Mouse (Mus musculus) stomach, embryonic 14.5 days (tissue): ENCODE results near the gene Gm11037. TPM values are rescaled to one million over a fixed set of nuclear protein-coding genes. Genes with fewer than 3 reads are reported as not detected.

Experiments used
- ATAC-seq: fragments of 200-750 bp; cut with Nextera tagmentation; 2 replicates; pipeline ENCODE4 v1.8.0; 2017; ENCODE audit warnings: low read depth, moderate TSS enrichment; ENCODE audit not compliant: insufficient number of reproducible peaks, insufficient read depth, low FRiP score
- H3K27ac ChIP-seq: fragments of 300-500 bp; sonication (generic); 2 replicates; pipeline ENCODE4 v1.5.1; 2014; ENCODE audit warnings: mild to moderate bottlenecking, low read length, moderate library complexity, mixed read lengths
- H3K27me3 ChIP-seq: fragments of 300-500 bp; sonication (generic); 2 replicates; pipeline ENCODE4 v1.6.1; 2014; ENCODE audit warnings: low read length, control low read depth, mixed read lengths; ENCODE audit not compliant: control insufficient read depth, insufficient read depth
- H3K36me3 ChIP-seq: fragments of 300-500 bp; sonication (generic); 2 replicates; pipeline ENCODE4 v1.6.1; 2014; ENCODE audit warnings: mild to moderate bottlenecking, control low read depth, low read length, moderate library complexity, mixed read lengths; ENCODE audit not compliant: control insufficient read depth, insufficient read depth
- H3K4me1 ChIP-seq: fragments of 300-500 bp; sonication (generic); 2 replicates; pipeline ENCODE4 v1.6.1; 2014; ENCODE audit warnings: low read length, control low read depth, mixed read lengths; ENCODE audit not compliant: control insufficient read depth, insufficient read depth
- H3K4me2 ChIP-seq: fragments of 300-500 bp; sonication (generic); replicated peaks from 2 replicates; pipeline ENCODE4 v1.6.1; 2014; ENCODE audit warnings: low read depth, low read length, control low read depth
- H3K4me3 ChIP-seq: fragments of 300-500 bp; sonication (generic); 2 replicates; pipeline ENCODE4 v1.5.1; 2014; ENCODE audit warnings: low read depth, low read length, control low read depth
- H3K9ac ChIP-seq: fragments of 300-500 bp; sonication (generic); replicated peaks from 2 replicates; pipeline ENCODE4 v1.6.1; 2014; ENCODE audit warnings: low read depth, mild to moderate bottlenecking, control low read depth, low read length, moderate library complexity, mixed read lengths
- H3K9me3 ChIP-seq: fragments of 300-500 bp; sonication (generic); 2 replicates; pipeline ENCODE4 v1.6.1; 2016; ENCODE audit warnings: low read depth, low read length, control low read depth; ENCODE audit not compliant: control insufficient read depth
- WGBS: fragments of 180-500 bp; shearing (Covaris S2); extraction: QIAGEN DNeasy Blood & Tissue Kit; methylation state at CpG from one replicate; pipeline ENCODE4 v1.1.7; 2014; 5-methylcytosine and 5-hydroxymethylcytosine counted together
- polyA plus RNA-seq: library from polyadenylated mRNA; unstranded; fragments of >200 nt; fragmentation: Nextera tagmentation; extraction: Ambion mirVana; gene quantifications from 2 replicates; pipeline ENCODE4 v1.2.1, GENCODE M21; 2014

The Gm11037 gene
- polyA plus RNA-seq, 1 experiment from 2014 or later: not detected

GRCm38 (mm10) chr2:131148353-131149253, 15.3 kb downstream of the Gm11037 start:
- WGBS: 81% methylated on average over 8 of the region's 8 CpGs
- H3K4me2 ChIP-seq: no peak overlapping the region
- no peaks in the 10 kb centered on the region for H3K4me1 ChIP-seq
- H3K36me3 ChIP-seq: peaks cover 45% of the 10 kb centered on the region
- no peak overlapping the region for H3K9ac ChIP-seq
- ATAC-seq: no peak
- no peak overlapping the region for H3K27ac ChIP-seq
- H3K27me3 ChIP-seq: no peaks in the 10 kb centered on the region
- no peak overlapping the region for H3K4me3 ChIP-seq
- no peaks in the 10 kb centered on the region for H3K9me3 ChIP-seq

DNA sequence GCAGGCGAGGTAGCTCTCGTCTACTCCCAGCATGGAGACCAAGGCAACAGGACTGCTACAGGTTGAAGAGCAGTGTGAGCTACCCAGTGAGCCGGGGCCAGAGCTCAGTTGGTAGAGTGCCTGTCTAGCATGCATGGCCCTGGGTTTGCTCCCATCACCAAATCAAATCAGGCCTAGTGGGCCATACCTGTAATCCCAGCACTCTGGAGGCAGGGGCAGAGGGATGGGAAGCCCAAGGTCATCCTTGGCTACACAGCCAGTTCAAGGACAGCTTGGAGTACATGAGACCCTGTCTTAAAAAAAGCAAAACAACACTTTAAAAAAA, 15.9 kb downstream of the Gm11037 start:
- Histone ChIP-seq H3K9me3 (no peaks in the 10 kb centered on the region), H3K4me2 (no peak overlapping the region), H3K4me1 (no peaks in the 10 kb centered on the region), H3K4me3 (no peak overlapping the region), H3K36me3 (peaks cover 45% of the 10 kb centered on the region), H3K9ac (no peak overlapping the region), H3K27me3 (no peaks in the 10 kb centered on the region), H3K27ac (no peak overlapping the region)
- WGBS: 92% methylated on average over 3 of the region's 3 CpGs
- no peak for ATAC-seq

- 90% methylated on average over 7 of the region's 7 CpGs for WGBS
- Histone ChIP-seq H3K4me1 (no peaks in the 10 kb centered on the region), H3K9ac (no peak overlapping the region), H3K36me3 (peaks cover 28% of the 10 kb centered on the region), H3K27me3 (no peaks in the 10 kb centered on the region), H3K27ac (no peak overlapping the region), H3K9me3 (no peaks in the 10 kb centered on the region), H3K4me2 (no peak overlapping the region), H3K4me3 (no peak overlapping the region)
- ATAC-seq: peak; percentile 31; the same call in 1 of the 2 replicates
These were observed 19.0 kb downstream of the Gm11037 start for GRCm38 (mm10) chr2:131152166-131152730.

- no peak for ATAC-seq
- WGBS: 91% methylated on average over 4 of the region's 4 CpGs
- Histone ChIP-seq H3K36me3 (peaks cover 14% of the 10 kb centered on the region), H3K4me1 (peaks cover 7% of the 10 kb centered on the region), H3K9me3 (no peaks in the 10 kb centered on the region), H3K4me3 (no peak overlapping the region), H3K4me2 (no peak overlapping the region), H3K27ac (no peak overlapping the region), H3K27me3 (no peaks in the 10 kb centered on the region), H3K9ac (no peak overlapping the region)
These were observed 20.7 kb downstream of the Gm11037 start for GRCm38 (mm10) chr2:131154036-131154435.

DNA sequence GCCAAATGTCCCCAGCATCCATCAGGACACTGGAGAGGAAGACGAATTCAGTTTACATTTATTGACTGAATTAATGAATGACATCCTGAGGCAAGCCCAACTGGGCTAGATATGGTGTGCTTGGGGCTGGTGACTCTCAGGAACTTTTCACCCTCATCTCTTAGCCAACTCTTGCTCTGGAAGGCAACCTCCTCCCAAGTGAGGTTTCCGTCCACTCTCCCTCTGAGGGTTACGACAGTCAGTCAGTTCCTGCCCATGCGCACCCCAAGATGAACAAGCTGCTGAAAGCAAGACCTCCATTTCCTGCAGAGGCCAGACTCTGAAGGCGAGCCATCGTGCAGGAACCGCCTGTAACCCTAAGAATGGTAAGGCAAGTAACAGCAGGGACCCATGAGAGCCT, 23.7 kb downstream of the Gm11037 start:
- no peak overlapping the region for H3K4me3 ChIP-seq
- 90% methylated on average over 7 of the region's 7 CpGs for WGBS

GRCm38 (mm10) chr2:131159491-131159910, 26.2 kb downstream of the Gm11037 start:
- WGBS: under 1% methylated on average over 18 of the region's 18 CpGs
- Histone ChIP-seq H3K27me3 (no peaks in the 10 kb centered on the region), H3K4me3 (peak overlapping the region; percentile 77), H3K36me3 (no peaks in the 10 kb centered on the region), H3K4me1 (peaks cover 10% of the 10 kb centered on the region), H3K9ac (peak overlapping the region; percentile 69), H3K4me2 (peak overlapping the region; percentile 94), H3K9me3 (no peaks in the 10 kb centered on the region), H3K27ac (peak overlapping the region; percentile 71)
- peak; percentile 34 for ATAC-seq

More for the DNA sequence above, 23.7 kb downstream of the Gm11037 start:
- H3K36me3 ChIP-seq: no peaks in the 10 kb centered on the region
- no peaks in the 10 kb centered on the region for H3K27me3 ChIP-seq
- H3K9me3 ChIP-seq: no peaks in the 10 kb centered on the region
- H3K4me2 ChIP-seq: no peak overlapping the region
- no peak for ATAC-seq
- no peak overlapping the region for H3K9ac ChIP-seq
- H3K4me1 ChIP-seq: peaks cover 10% of the 10 kb centered on the region
- no peak overlapping the region for H3K27ac ChIP-seq

- under 1% methylated on average over 54 of the region's 54 CpGs for WGBS
- Histone ChIP-seq H3K4me1 (peaks cover 10% of the 10 kb centered on the region), H3K9me3 (no peaks in the 10 kb centered on the region), H3K4me2 (peak within 1 kb of the TSS; percentile 94), H3K36me3 (no peaks in the 10 kb centered on the region), H3K4me3 (peak within 1 kb of the TSS; percentile 77), H3K27ac (peak within 1 kb of the TSS; percentile 87), H3K27me3 (no peaks in the 10 kb centered on the region), H3K9ac (peak within 1 kb of the TSS; percentile 69)
- peak; percentile 97 for ATAC-seq
These were observed 26.8 kb downstream of the Gm11037 start, which contains the start of gene 1700037H04Rik for GRCm38 (mm10) chr2:131159938-131160581. Gene 1700037H04Rik (minus strand): TSS chr2:131160081.

GRCm38 (mm10) chr2:131160671-131161111, 27.4 kb downstream of the Gm11037 start:
- Histone ChIP-seq H3K4me3 (peak overlapping the region; percentile 77), H3K4me1 (peaks cover 10% of the 10 kb centered on the region), H3K27ac (peak overlapping the region; percentile 87), H3K9me3 (no peaks in the 10 kb centered on the region), H3K9ac (peak overlapping the region; percentile 69), H3K4me2 (peak overlapping the region; percentile 94), H3K27me3 (no peaks in the 10 kb centered on the region), H3K36me3 (no peaks in the 10 kb centered on the region)
- no peak for ATAC-seq
- WGBS: 1% methylated on average over 17 of the region's 17 CpGs
